Mouse (Mus musculus) G1E (cell line): Measurements from ENCODE around the gene Hsp90ab1. TPM values are rescaled to one million over a fixed set of nuclear protein-coding genes. Genes with fewer than 3 reads are reported as not detected.

Experiments
- ATAC-seq: 2 replicates; pipeline ENCODE4 v1.8.0; 2016; ENCODE audit warnings: mild to moderate bottlenecking; ENCODE audit not compliant: insufficient number of reproducible peaks, poor library complexity, low FRiP score, severe bottlenecking; ENCODE audit errors: extremely low read depth
- DNase-seq: peaks from one replicate; pipeline ENCODE4 v3.0.0; 2012; ENCODE audit warnings: low spot score
- H3K27me3 ChIP-seq: 2 replicates; pipeline ENCODE4 v1.6.1; 2012; ENCODE audit warnings: mild to moderate bottlenecking, low read length, inconsistent platforms; ENCODE audit not compliant: insufficient read depth
- H3K36me3 ChIP-seq: replicated peaks from 2 replicates; pipeline ENCODE3; 2012; ENCODE audit warnings: mild to moderate bottlenecking, inconsistent platforms
- H3K4me1 ChIP-seq: 2 replicates; pipeline ENCODE4 v1.6.1; 2012; ENCODE audit warnings: low read depth, low read length, inconsistent platforms, mixed read lengths; ENCODE audit not compliant: insufficient read depth
- H3K4me3 ChIP-seq: 2 replicates; pipeline ENCODE4 v1.5.1; 2012; ENCODE audit warnings: low read depth, mild to moderate bottlenecking, inconsistent platforms, low read length, moderate library complexity, mixed read lengths
- H3K9me3 ChIP-seq: replicated peaks from 2 replicates; pipeline ENCODE4 v1.6.1; 2012; ENCODE audit warnings: inconsistent platforms
- CTCF ChIP-seq: IDR thresholded peaks from 2 replicates; pipeline ENCODE4 v1.5.1; 2012; ENCODE audit warnings: low read depth, low read length, inconsistent platforms, mixed read lengths
- GATA1 ChIP-seq: IDR thresholded peaks from 2 replicates; pipeline ENCODE4 v1.6.1; 2012; ENCODE audit warnings: borderline replicate concordance, low read length, inconsistent platforms, mixed read lengths
- GATA2 ChIP-seq: IDR thresholded peaks from 2 replicates; pipeline ENCODE4 v1.6.1; 2012; ENCODE audit warnings: low read depth, low read length, inconsistent platforms, borderline replicate concordance
- POLR2AphosphoS5 ChIP-seq: IDR thresholded peaks from 2 replicates; pipeline ENCODE4 v1.6.1; 2012; ENCODE audit warnings: low read depth, low read length, inconsistent platforms; ENCODE audit not compliant: insufficient replicate concordance
- TAL1 ChIP-seq: conservative IDR thresholded peaks from 2 replicates; pipeline ENCODE4 v1.6.1; 2012; ENCODE audit warnings: low read depth, low read length, inconsistent platforms, mixed read lengths
- polyA plus RNA-seq: library from polyadenylated mRNA; stranded (reverse); fragments of >175 nt; gene quantifications from 2 replicates; pipeline ENCODE4 v1.2.3, GENCODE M21; 2012
- total RNA-seq, 2 experiments: library from RNA; stranded (forward) in 1 of 2; stranded (reverse) in 1 of 2; fragments of 200-1000 nt in 1 of 2; fragments of >200 nt in 1 of 2; fragmentation: Nextera tagmentation in 1 of 2; gene quantifications; 2 replicates each; pipeline ENCODE4 v1.2.3; 2014 to 2017

The Hsp90ab1 gene
- total and polyA plus RNA-seq, 3 experiments, result 1,104 to 1,547 (median 1,427) TPM

GRCm38 (mm10) chr17:45578242-45578641 lies 5.2 kb upstream of the Hsp90ab1 start:
- Histone ChIP-seq H3K4me1 (peaks cover 73% of the 10 kb centered on the region), H3K4me3 (no peak overlapping the region), H3K27me3 (no peaks in the 10 kb centered on the region), H3K36me3 (peaks cover 12% of the 10 kb centered on the region), H3K9me3 (no peaks in the 10 kb centered on the region)
- DNase-seq (no peak), ATAC-seq (no peak)
- TF ChIP-seq GATA2 (no peak), GATA1 (no peak), CTCF (no peak), TAL1 (no peak)

- ATAC-seq (no peak), DNase-seq (no peak)
- H3K4me1 ChIP-seq, result peaks cover 61% of the 10 kb centered on the region
- H3K27me3 ChIP-seq, result no peaks in the 10 kb centered on the region
- TF ChIP-seq CTCF, result no peak
- H3K9me3 ChIP-seq, result no peaks in the 10 kb centered on the region
- H3K36me3 ChIP-seq, result peaks cover 33% of the 10 kb centered on the region
- peak overlapping the region; percentile 22; the same call in 1 of the 2 replicates for H3K4me3 ChIP-seq
Measured at GRCm38 (mm10) chr17:45575123-45575897, 2.2 kb upstream of the Hsp90ab1 start.

GRCm38 (mm10) chr17:45574129-45574761 lies 1.2 kb upstream of the Hsp90ab1 start:
- TF ChIP-seq POLR2AphosphoS5, result no peak
- no peak for TF ChIP-seq TAL1
- no peak for TF ChIP-seq CTCF
- no peak for TF ChIP-seq GATA1
- no peak for TF ChIP-seq GATA2
- Histone ChIP-seq H3K4me3 (peak overlapping the region; percentile 92), H3K27me3 (no peaks in the 10 kb centered on the region), H3K4me1 (peaks cover 61% of the 10 kb centered on the region), H3K9me3 (no peaks in the 10 kb centered on the region), H3K36me3 (peaks cover 38% of the 10 kb centered on the region)
- DNase-seq (peak; percentile 74), ATAC-seq (peak; percentile 41)

- H3K9me3 ChIP-seq, result no peaks in the 10 kb centered on the region
- ATAC-seq (peak; percentile 50), DNase-seq (peak; percentile 84)
- no peak for TF ChIP-seq GATA1
- no peak for TF ChIP-seq GATA2
- no peak for TF ChIP-seq CTCF
- no peak for TF ChIP-seq TAL1
- no peak for TF ChIP-seq POLR2AphosphoS5
- H3K4me3 ChIP-seq, result peak overlapping the region; percentile 92
- H3K4me1 ChIP-seq, result peaks cover 66% of the 10 kb centered on the region
- H3K36me3 ChIP-seq, result peaks cover 43% of the 10 kb centered on the region
- H3K27me3 ChIP-seq, result no peaks in the 10 kb centered on the region
Measured at GRCm38 (mm10) chr17:45573780-45574123, 681 bp upstream of the Hsp90ab1 start.

- peaks cover 64% of the 10 kb centered on the region for H3K4me1 ChIP-seq
- DNase-seq, result peak; percentile 75
- TF ChIP-seq POLR2AphosphoS5 (no peak; the same call in 1 of the 2 replicates), GATA2 (no peak), CTCF (no peak), TAL1 (no peak), GATA1 (no peak)
Measured at GRCm38 (mm10) chr17:45572103-45573086, 676 bp downstream of the Hsp90ab1 start.

GRCm38 (mm10) chr17:45569999-45570398 lies 3.1 kb downstream of the Hsp90ab1 start:
- H3K4me3 ChIP-seq, result peak overlapping the region; percentile 31; the same call in 1 of the 2 replicates
- DNase-seq (no peak), ATAC-seq (no peak)
- peaks cover 76% of the 10 kb centered on the region for H3K36me3 ChIP-seq
- H3K9me3 ChIP-seq, result no peaks in the 10 kb centered on the region
- TF ChIP-seq CTCF, result no peak
- no peak for TF ChIP-seq GATA1
- TF ChIP-seq TAL1, result no peak
- no peak; the same call in 1 of the 2 replicates for TF ChIP-seq POLR2AphosphoS5
- TF ChIP-seq GATA2, result no peak
- peaks cover 78% of the 10 kb centered on the region for H3K4me1 ChIP-seq
- no peaks in the 10 kb centered on the region for H3K27me3 ChIP-seq

More at GRCm38 (mm10) chr17:45572103-45573086, 676 bp downstream of the Hsp90ab1 start:
- Histone ChIP-seq H3K4me3 (peak overlapping the region; percentile 92), H3K36me3 (peaks cover 54% of the 10 kb centered on the region), H3K27me3 (no peaks in the 10 kb centered on the region), H3K9me3 (no peaks in the 10 kb centered on the region)
- peak; percentile 11; the same call in 1 of the 2 replicates for ATAC-seq
